Mouse (Mus musculus): Measurements from ENCODE around the gene Tfap4.
A peak's percentile ranks its signal among the peaks of the same experiment; 100 is the strongest.
"Not testable (repeated sequence)": the region's sequence is repeated elsewhere in the genome, so short reads cannot be mapped to it uniquely, and the experiment has no call there.

Tfap4 gene

GRCm38 (mm10) chr16:4552829-4553550 is 6.7 kb downstream of the Tfap4 start:
- no peak for DNase-seq (ENCODE audit: low spot score)

- no peak for DNase-seq (ENCODE audit: low spot score)
These were observed 7.8 kb downstream of the Tfap4 start for GRCm38 (mm10) chr16:4551885-4552284.

GRCm38 (mm10) chr16:4551056-4551455 is 8.6 kb downstream of the Tfap4 start:
- DNase-seq (ENCODE audit: low spot score), result no peak

- no peak for DNase-seq (ENCODE audit: low spot score)
These were observed 10.5 kb downstream of the Tfap4 start for GRCm38 (mm10) chr16:4548953-4549688.

- no peak for DNase-seq (ENCODE audit: low spot score)
These were observed 12.0 kb downstream of the Tfap4 start for GRCm38 (mm10) chr16:4547611-4548010.

GRCm38 (mm10) chr16:4546838-4547237 is 12.8 kb downstream of the Tfap4 start:
- DNase-seq (ENCODE audit: low spot score), result no peak

GRCm38 (mm10) chr16:4544845-4545244 is 14.8 kb downstream of the Tfap4 start:
- DNase-seq (ENCODE audit: low spot score), result no peak

GRCm38 (mm10) chr16:4543266-4543665 is 16.4 kb downstream of the Tfap4 start:
- DNase-seq (ENCODE audit: low spot score), result no peak

GRCm38 (mm10) chr16:4542236-4542774 is 17.3 kb downstream of the Tfap4 start:
- no peak for DNase-seq (ENCODE audit: low spot score)

GRCm38 (mm10) chr16:4541501-4542198 is 18.0 kb downstream of the Tfap4 start, which contains the start of gene Srl:
Gene Srl (minus strand): TSS chr16:4541816.
- DNase-seq (ENCODE audit: low spot score), result peak; percentile 96

GRCm38 (mm10) chr16:4541033-4541432 is 18.6 kb downstream of the Tfap4 start:
- DNase-seq (ENCODE audit: low spot score), result no peak

GRCm38 (mm10) chr16:4540064-4540775 is 19.4 kb downstream of the Tfap4 start:
- no peak for DNase-seq (ENCODE audit: low spot score)

- no peak for DNase-seq (ENCODE audit: low spot score)
These were observed 20.1 kb downstream of the Tfap4 start for GRCm38 (mm10) chr16:4539521-4539920.

GRCm38 (mm10) chr16:4537616-4538358 is 21.9 kb downstream of the Tfap4 start:
- no peak for DNase-seq (ENCODE audit: low spot score)

- DNase-seq (ENCODE audit: low spot score), result not testable (repeated sequence)
These were observed 32.3 kb downstream of the Tfap4 start for GRCm38 (mm10) chr16:4527373-4527772.

GRCm38 (mm10) chr16:4523313-4524004 is 36.2 kb downstream of the Tfap4 start:
- DNase-seq (ENCODE audit: low spot score), result no peak

- DNase-seq (ENCODE audit: low spot score), result no peak
These were observed 36.8 kb downstream of the Tfap4 start for GRCm38 (mm10) chr16:4522879-4523278.

- DNase-seq (ENCODE audit: low spot score), result no peak
These were observed 37.7 kb downstream of the Tfap4 start for GRCm38 (mm10) chr16:4521735-4522530.

GRCm38 (mm10) chr16:4521074-4521667 is 38.5 kb downstream of the Tfap4 start:
- DNase-seq (ENCODE audit: low spot score), result no peak

All from spleen, adult 12 weeks (tissue).